Mouse (Mus musculus): Measurements from ENCODE around the gene Rbfox1. TPM values are rescaled to one million over a fixed set of nuclear protein-coding genes. Genes with fewer than 3 reads are reported as not detected.

Gene Rbfox1
- polyA plus RNA-seq, 1 experiment from 2014 or later = 2.3 TPM

GRCm38 (mm10) chr16:6930795-6931194, 1045.6 kb downstream of the Rbfox1 start:
- 40% methylated on average over 3 of the region's 3 CpGs for WGBS
- no peak for TF ChIP-seq CTCF (IDR thresholded peaks at IDR 0.05; ENCODE audit: low read depth)
- Histone ChIP-seq H3K4me1 (replicated peaks; ENCODE audit: control insufficient read depth, insufficient read depth, low read length) (no peaks in the 10 kb centered on the region), H3K36me3 (ENCODE audit: control insufficient read depth, insufficient read depth) (no peaks in the 10 kb centered on the region), H3K4me2 (replicated peaks; ENCODE audit: low read depth) (no peak overlapping the region), H3K27ac (ENCODE audit: low read depth, low read length) (no peak overlapping the region), H3K4me3 (ENCODE audit: low read depth, low read length) (no peak overlapping the region), H3K9ac (ENCODE audit: low read depth, low read length) (no peak overlapping the region), H3K27me3 (replicated peaks; ENCODE audit: control insufficient read depth, insufficient read depth, low read length) (no peaks in the 10 kb centered on the region), H3K9me3 (ENCODE audit: control insufficient read depth) (no peaks in the 10 kb centered on the region)
- ATAC-seq = no peak

DNA sequence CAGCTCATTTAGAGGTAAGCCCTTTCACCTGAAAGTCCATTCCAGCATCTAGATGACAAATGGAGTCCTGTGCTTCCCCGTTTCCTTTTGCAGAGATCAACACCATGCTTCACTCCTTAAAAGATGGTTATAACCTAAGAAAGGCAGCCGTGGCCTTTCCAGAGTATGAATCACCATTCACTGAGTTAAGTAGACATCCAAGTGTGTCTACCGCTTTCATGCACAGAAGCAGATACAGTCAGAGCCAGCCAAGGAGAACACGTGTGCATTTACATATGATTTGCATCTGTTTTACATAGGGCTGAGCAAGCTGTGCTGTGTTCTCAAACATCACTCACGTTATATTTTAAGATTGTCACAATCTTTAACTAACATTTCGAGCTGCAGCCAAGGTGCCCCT, 1061.0 kb downstream of the Rbfox1 start:
- Histone ChIP-seq H3K9me3 (ENCODE audit: control insufficient read depth) (no peaks in the 10 kb centered on the region), H3K9ac (ENCODE audit: low read depth, low read length) (no peak overlapping the region), H3K4me3 (ENCODE audit: low read depth, low read length) (no peak overlapping the region), H3K27ac (ENCODE audit: low read depth, low read length) (no peak overlapping the region), H3K4me2 (replicated peaks; ENCODE audit: low read depth) (no peak overlapping the region), H3K4me1 (replicated peaks; ENCODE audit: control insufficient read depth, insufficient read depth, low read length) (no peaks in the 10 kb centered on the region), H3K27me3 (replicated peaks; ENCODE audit: control insufficient read depth, insufficient read depth, low read length) (no peaks in the 10 kb centered on the region), H3K36me3 (ENCODE audit: control insufficient read depth, insufficient read depth) (no peaks in the 10 kb centered on the region)
- TF ChIP-seq CTCF (IDR thresholded peaks at IDR 0.05; ENCODE audit: low read depth) = no peak
- no peak for ATAC-seq
- WGBS = 82% methylated on average over 6 of the region's 6 CpGs

GRCm38 (mm10) chr16:6949666-6950065, 1064.5 kb downstream of the Rbfox1 start:
- Histone ChIP-seq H3K4me3 (ENCODE audit: low read depth, low read length) (no peak overlapping the region), H3K27me3 (replicated peaks; ENCODE audit: control insufficient read depth, insufficient read depth, low read length) (no peaks in the 10 kb centered on the region), H3K4me2 (replicated peaks; ENCODE audit: low read depth) (no peak overlapping the region), H3K9me3 (ENCODE audit: control insufficient read depth) (no peaks in the 10 kb centered on the region), H3K27ac (ENCODE audit: low read depth, low read length) (no peak overlapping the region), H3K4me1 (replicated peaks; ENCODE audit: control insufficient read depth, insufficient read depth, low read length) (no peaks in the 10 kb centered on the region), H3K9ac (ENCODE audit: low read depth, low read length) (no peak overlapping the region), H3K36me3 (ENCODE audit: control insufficient read depth, insufficient read depth) (no peaks in the 10 kb centered on the region)
- no peak for ATAC-seq
- no peak for TF ChIP-seq CTCF (IDR thresholded peaks at IDR 0.05; ENCODE audit: low read depth)
- 78% methylated on average over 2 of the region's 2 CpGs for WGBS

DNA sequence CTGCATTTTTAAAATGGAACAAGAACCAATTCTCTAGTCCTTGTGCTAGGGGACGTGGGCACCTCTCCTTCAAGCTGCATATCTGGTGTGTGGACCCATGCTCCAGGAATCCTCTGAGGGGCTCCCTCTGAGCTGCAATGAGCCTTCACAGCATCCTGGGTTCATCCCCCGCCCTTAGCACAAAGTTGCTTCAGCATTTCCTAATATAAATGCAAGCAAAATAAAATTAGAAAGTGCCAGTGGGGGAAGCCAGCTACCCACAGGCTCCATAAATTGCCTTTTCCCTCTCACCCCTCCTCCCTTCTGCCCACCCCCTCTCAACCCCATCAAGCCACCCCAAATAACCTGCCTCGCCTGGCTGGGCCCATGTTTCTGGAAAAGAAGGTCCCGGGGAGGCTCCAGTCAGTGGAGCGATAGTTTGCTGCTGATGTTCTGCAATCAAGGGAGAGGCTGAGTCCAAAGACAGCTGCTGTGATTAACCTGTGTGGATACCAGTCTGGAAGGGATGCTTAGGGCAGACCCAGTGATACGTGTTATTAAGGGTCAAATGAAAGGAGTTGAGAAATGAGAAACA, 1070.0 kb downstream of the Rbfox1 start:
- no peak overlapping the region for H3K4me3 ChIP-seq (ENCODE audit: low read depth, low read length)
- ATAC-seq = no peak
- H3K9me3 ChIP-seq (ENCODE audit: control insufficient read depth) = no peaks in the 10 kb centered on the region
- H3K4me1 ChIP-seq (replicated peaks; ENCODE audit: control insufficient read depth, insufficient read depth, low read length) = no peaks in the 10 kb centered on the region
- no peak for TF ChIP-seq CTCF (IDR thresholded peaks at IDR 0.05; ENCODE audit: low read depth)
- H3K27me3 ChIP-seq (replicated peaks; ENCODE audit: control insufficient read depth, insufficient read depth, low read length) = no peaks in the 10 kb centered on the region
- no peaks in the 10 kb centered on the region for H3K36me3 ChIP-seq (ENCODE audit: control insufficient read depth, insufficient read depth)
- 87% methylated on average over 6 of the region's 6 CpGs for WGBS
- H3K4me2 ChIP-seq (replicated peaks; ENCODE audit: low read depth) = no peak overlapping the region
- no peak overlapping the region for H3K27ac ChIP-seq (ENCODE audit: low read depth, low read length)
- no peak overlapping the region for H3K9ac ChIP-seq (ENCODE audit: low read depth, low read length)

- H3K27ac ChIP-seq (ENCODE audit: low read depth, low read length) = no peak overlapping the region
- no peak for ATAC-seq
- H3K9ac ChIP-seq (ENCODE audit: low read depth, low read length) = no peak overlapping the region
- no peaks in the 10 kb centered on the region for H3K9me3 ChIP-seq (ENCODE audit: control insufficient read depth)
- no peaks in the 10 kb centered on the region for H3K27me3 ChIP-seq (replicated peaks; ENCODE audit: control insufficient read depth, insufficient read depth, low read length)
- H3K4me1 ChIP-seq (replicated peaks; ENCODE audit: control insufficient read depth, insufficient read depth, low read length) = no peaks in the 10 kb centered on the region
- WGBS = 37% methylated on average over 2 of the region's 2 CpGs
- no peak for TF ChIP-seq CTCF (IDR thresholded peaks at IDR 0.05; ENCODE audit: low read depth)
- H3K36me3 ChIP-seq (ENCODE audit: control insufficient read depth, insufficient read depth) = no peaks in the 10 kb centered on the region
- no peak overlapping the region for H3K4me2 ChIP-seq (replicated peaks; ENCODE audit: low read depth)
- no peak overlapping the region for H3K4me3 ChIP-seq (ENCODE audit: low read depth, low read length)
These were observed 1076.8 kb downstream of the Rbfox1 start for GRCm38 (mm10) chr16:6961931-6962379.

GRCm38 (mm10) chr16:6962508-6962907, 1077.4 kb downstream of the Rbfox1 start:
- no peaks in the 10 kb centered on the region for H3K4me1 ChIP-seq (replicated peaks; ENCODE audit: control insufficient read depth, insufficient read depth, low read length)
- no peaks in the 10 kb centered on the region for H3K9me3 ChIP-seq (ENCODE audit: control insufficient read depth)
- TF ChIP-seq CTCF (IDR thresholded peaks at IDR 0.05; ENCODE audit: low read depth) = no peak
- no peak overlapping the region for H3K27ac ChIP-seq (ENCODE audit: low read depth, low read length)
- no peak overlapping the region for H3K4me2 ChIP-seq (replicated peaks; ENCODE audit: low read depth)
- no peak overlapping the region for H3K9ac ChIP-seq (ENCODE audit: low read depth, low read length)
- no peaks in the 10 kb centered on the region for H3K27me3 ChIP-seq (replicated peaks; ENCODE audit: control insufficient read depth, insufficient read depth, low read length)
- H3K4me3 ChIP-seq (ENCODE audit: low read depth, low read length) = no peak overlapping the region
- WGBS = 45% methylated on average over 5 of the region's 5 CpGs
- no peak for ATAC-seq
- H3K36me3 ChIP-seq (ENCODE audit: control insufficient read depth, insufficient read depth) = no peaks in the 10 kb centered on the region

GRCm38 (mm10) chr16:6963533-6963932, 1078.4 kb downstream of the Rbfox1 start:
- TF ChIP-seq CTCF (IDR thresholded peaks at IDR 0.05; ENCODE audit: low read depth) = no peak
- Histone ChIP-seq H3K4me1 (replicated peaks; ENCODE audit: control insufficient read depth, insufficient read depth, low read length) (no peaks in the 10 kb centered on the region), H3K9me3 (ENCODE audit: control insufficient read depth) (no peaks in the 10 kb centered on the region), H3K36me3 (ENCODE audit: control insufficient read depth, insufficient read depth) (no peaks in the 10 kb centered on the region), H3K27me3 (replicated peaks; ENCODE audit: control insufficient read depth, insufficient read depth, low read length) (no peaks in the 10 kb centered on the region), H3K4me2 (replicated peaks; ENCODE audit: low read depth) (no peak overlapping the region), H3K9ac (ENCODE audit: low read depth, low read length) (no peak overlapping the region), H3K4me3 (ENCODE audit: low read depth, low read length) (no peak overlapping the region), H3K27ac (ENCODE audit: low read depth, low read length) (no peak overlapping the region)
- no peak for ATAC-seq
- WGBS = 70% methylated on average over 4 of the region's 4 CpGs
